Mouse (Mus musculus) urinary bladder, adult 2 months (tissue): ENCODE results near the gene Fbxl19. TPM values are rescaled to one million over a fixed set of nuclear protein-coding genes. Genes with fewer than 3 reads are reported as not detected.

Experiments
- DNase-seq: peaks from one replicate; pipeline ENCODE4 v3.0.0; 2022; ENCODE audit warnings: low spot score
- polyA plus RNA-seq: library from polyadenylated mRNA; depleted of rRNA; stranded (reverse); fragments of >200 nt; gene quantifications from 2 replicates; pipeline ENCODE4 v1.2.3, GENCODE M21; 2012; rRNA removed

Fbxl19 gene
- polyA plus RNA-seq, 1 experiment, result 14.5 TPM

DNA sequence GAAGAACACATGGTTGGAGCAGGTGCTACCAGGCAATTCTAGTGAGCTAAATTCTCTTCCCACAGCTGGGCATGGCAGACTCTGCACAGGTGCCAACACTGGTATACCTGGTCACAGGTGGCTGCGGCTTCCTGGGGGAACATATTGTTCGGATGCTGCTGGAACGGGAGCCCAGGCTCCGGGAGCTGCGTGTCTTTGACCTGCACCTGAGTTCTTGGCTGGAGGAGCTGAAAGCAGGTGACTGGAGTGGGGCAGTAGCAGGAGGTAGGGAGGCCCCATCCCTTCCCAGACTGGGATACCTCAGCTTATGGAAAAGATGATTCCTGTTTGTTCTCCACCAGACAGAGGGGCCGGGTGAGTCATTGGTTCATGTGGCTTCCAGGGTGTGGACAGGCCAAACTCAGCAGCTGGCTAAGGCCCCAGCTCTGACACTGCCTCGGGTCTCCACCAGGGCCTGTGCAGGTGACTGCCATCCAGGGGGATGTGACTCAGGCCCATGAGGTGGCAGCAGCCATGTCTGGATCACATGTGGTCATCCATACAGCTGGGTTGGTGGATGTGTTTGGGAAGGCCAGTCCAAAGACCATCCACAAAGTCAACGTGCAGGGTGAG, 56.8 kb downstream of the Fbxl19 start:
- no peak for DNase-seq

DNA sequence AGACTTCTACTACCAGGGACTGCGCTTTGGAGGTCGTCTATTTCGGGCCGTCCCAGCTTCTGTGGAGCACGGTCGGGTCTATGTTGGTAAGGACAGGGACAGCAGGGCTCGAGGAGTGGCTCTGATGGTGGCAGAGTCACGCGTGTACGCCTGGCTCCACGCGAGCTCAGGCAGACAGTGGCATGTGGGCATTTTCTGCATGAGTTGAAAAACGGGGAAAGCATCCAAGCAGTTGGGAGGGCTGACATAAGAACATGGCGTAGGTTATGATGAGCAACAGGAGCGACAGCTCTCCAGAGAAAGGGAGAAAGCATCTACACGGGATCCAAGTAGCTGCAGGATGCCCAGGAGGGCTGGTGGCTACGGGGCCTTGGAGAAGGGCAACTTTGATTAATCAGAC, 58.0 kb downstream of the Fbxl19 start:
- no peak for DNase-seq

DNA sequence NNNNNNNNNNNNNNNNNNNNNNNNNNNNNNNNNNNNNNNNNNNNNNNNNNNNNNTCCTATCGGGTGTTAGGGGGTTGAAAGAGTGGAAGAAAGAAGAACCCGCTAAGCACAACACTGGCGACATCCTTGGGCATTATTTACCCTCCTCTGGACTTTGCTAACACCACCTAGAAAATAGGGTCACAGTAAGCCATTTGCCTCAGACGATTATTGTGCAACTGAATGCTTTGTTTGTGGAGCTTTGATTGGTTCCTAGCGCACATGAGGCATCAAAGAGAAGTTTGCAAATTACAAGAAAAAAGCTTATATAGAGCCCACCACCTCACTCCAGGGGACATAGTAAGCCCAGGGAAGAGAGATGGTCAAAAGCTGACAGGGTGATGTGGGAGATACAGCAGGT, 64.5 kb downstream of the Fbxl19 start:
- no peak for DNase-seq

DNA sequence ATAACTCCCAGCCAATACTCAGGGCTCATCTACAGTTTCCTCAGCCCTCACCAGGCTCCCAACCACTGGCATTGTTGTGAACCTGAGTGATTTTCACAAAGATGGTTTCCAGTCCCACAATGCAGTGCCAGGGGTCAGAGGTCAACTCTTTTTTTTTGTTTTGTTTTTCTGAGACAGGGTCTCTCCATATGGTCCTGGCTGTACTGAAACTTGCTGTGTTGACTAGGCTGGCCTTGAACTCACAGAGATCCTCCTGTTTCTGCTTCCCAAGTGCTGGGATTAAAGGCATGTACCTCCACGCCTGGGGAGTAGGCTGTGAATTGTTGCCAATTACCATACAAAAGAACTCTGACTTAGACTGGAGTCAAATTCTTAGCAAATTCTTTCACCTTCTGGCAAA, 65.5 kb downstream of the Fbxl19 start:
- DNase-seq, result no peak

DNA sequence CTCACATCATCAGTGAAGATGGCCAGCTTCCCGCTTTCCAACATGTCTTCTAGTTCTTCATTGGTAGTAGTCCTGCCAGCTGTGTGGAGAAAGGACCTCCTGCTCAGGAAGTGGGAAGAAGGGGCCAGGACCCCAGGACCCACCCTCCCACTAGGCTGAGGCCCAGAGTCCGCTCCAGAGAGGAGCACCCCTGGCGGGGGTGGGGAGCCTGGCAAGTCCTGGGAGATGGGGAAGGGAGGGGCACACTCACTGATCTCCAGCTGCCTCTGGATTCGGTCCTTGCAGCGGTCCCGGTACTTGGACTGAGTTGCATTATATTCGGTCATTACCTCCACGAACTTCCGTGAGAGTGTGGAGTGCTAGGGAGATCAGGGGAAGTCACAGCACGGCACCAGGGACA, 66.3 kb downstream of the Fbxl19 start:
- no peak for DNase-seq

DNA sequence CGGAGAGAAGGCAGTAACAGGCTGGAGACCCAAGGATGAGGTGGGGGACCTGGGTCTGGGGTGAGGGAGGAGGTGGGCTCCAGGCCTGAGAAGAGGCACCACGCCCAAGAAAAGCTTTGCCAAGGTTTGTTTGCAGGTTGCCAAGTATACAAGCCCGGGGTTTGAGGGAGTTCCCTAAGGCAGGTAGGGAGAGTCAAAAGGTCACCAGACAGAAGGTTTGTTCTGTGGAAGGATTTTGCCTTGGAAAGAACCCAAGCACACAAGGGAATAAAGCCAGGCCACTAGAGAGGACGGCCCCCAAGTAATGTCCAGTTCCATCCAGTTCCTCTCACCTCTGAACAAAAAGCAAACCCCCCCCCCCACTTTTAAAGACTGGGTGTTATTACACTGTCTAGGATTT, 66.9 kb downstream of the Fbxl19 start:
- DNase-seq, result no peak

DNA sequence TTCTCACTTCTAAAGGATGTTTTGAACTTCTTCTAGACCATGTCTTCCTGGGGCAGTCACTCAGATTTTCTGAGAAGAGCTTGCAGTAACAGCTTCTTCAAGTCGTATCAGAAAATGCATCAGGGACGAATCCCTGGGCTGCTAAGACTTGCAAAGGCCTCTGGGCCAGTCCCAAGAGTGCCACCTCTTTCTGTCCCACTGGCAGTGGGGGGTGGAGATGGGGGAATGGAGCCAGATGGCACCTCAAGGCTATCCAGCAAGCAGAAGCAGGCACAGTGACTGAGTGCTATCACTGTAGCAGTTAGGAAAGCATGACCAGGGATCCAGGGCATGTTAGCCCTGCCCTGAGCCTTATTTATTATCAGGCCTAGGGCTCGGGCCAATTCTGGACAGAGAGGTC, 67.9 kb downstream of the Fbxl19 start:
- no peak for DNase-seq

DNA sequence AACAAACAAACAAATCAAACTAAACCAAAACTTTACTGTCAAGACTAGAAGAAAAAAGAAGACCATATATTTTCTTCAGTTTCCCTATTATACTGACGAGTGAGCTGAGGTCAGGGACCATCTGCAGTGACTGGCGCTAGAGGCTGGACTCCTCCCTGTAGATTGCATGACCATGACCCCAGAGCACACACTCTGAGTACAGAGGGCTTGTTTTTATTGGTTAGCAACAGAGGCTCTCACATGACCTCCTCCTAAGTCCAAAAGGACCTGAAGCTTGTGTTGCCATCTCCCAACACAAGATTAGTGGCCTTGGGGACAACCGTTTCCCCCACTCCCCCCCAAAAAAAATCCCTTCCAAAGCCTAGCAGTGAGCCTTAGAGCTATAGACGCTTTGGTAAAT, 69.5 kb downstream of the Fbxl19 start:
- no peak for DNase-seq

DNA sequence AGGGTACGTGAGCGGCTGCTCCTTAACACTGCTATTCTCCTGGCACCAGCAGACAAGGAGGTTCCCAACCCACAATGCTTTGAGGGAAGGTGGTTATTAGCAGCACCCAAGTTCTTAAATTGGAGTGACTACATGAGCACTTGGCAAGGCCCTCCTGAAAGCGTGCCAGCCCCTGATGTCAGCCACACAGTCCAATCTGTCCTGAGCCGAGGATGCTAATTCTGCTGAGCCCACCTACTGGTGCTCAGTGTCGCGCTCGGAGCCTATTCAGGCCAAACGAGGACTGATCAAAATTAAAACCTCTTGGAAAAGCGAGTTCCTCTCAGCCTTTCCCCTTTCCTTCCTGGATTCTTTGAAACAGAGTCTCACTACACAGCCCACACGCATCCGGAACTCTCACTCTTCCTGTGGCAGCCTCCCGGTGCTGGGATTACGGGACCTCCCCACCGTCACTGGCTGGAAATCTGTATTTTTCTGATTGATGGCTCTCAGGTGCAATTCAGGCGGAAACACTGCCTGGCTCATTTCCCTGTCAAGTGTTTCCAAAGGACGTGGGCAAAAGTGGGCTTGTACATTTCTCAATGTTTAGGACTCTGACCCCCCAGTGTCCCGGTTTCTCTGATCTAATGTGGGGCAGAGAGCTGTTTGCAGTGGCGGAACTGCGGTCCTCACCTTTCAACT, 70.0 kb downstream of the Fbxl19 start:
- DNase-seq, result no peak

DNA sequence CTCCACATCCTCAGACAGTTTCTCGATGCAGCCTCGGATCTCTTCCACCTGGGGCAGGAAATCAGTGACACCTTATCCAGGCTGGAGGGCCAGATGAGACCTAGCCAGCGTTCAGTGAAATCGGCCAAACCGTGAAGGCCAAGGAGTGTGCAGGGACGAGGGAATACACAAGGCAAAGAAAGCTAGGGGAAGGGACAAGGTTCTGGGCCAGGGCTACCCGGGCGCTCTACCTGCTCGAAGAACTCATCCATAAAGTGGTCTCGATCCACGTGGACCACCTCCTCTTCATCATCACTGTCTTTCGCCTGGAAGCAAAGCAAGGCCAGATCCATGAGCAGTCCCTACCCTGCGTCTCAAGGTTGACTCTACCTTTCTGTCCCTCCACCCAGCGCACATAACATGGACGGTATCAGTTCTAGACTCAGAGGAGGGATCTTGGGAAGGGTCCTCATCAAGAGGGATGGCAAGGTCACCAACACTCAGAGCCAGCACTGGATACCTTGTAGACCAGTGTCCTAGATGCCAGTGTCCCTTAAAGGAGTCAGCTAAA, 70.8 kb downstream of the Fbxl19 start:
- no peak for DNase-seq

DNA sequence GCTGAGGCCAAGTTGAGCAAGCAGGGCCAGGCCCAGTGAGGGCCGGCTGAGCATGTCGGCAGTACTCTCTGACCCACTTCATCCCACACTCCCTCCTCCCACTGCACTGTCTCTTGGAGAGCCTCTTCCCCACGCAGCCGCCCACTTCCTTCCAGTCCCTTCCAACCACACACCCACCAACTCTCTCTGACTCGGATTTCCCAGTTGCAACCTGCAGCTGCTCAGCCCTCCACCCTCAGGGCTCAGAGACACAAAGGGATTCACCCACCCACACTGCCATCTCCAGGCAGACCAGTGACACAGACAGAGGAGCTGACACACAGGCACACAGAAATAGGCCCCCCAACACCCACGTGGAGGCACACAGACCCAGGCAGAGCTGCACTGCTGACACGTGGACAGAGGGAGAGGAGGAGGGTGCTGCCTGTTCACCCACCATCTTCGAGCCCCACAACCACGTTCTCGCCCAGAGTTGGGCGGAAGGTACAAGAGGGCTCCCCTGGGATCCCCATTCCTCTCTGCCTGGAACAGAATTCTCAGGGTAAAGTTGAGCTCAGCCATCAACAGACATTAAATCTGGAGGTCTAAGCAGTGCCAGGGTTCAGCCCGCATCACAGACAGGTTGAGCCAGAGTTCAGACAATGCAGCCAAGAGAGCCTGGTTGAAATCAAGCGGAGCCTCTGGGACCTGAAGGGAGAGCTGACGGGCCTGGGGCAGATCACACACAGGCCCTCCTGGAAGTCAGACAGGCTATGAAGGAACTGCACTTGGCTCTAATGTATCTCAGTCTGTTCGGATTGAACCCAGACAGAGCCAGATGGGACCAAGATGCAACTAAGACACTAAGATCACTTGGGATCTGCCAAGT, 71.8 kb downstream of the Fbxl19 start:
- DNase-seq, result no peak

DNA sequence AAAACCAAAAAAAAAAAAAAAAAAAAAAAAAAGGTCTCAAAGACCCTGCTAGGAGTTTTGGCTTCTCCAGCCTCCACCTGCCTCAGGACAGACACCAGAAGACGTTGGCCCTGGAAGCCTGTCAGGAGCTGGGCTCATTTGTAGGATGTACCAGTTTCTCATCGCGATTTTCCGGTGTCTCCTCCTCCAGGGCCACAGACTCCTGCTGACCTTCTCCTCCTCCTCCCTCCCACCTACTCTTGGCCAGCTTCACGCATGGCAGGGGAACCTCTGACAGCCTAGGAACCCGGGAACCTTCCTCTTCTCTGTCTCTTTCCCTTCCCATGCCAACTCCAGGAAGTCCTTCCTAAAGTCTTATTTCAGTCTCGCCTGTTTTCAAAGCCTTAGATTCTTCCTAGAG, 72.7 kb downstream of the Fbxl19 start:
- DNase-seq, result no peak

DNA sequence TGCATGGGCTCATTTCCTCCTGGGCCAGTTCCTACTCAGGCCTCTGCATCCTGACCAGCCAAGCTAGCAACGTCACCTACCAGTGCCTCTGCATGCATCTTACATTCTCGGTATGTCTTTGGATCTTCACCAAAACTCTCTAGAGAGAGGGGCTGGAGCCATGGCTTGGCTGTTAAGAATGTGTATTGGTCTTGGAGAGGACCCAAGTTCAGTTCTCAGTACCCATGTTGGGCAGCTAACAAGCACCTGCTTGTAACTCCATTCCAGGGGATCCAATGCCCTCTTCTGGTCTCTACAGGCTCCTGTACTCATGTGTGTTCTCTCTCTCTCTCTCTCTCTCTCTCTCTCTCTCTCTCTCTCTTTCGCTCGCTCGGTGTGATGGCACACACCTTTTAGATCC, 73.4 kb downstream of the Fbxl19 start:
- no peak for DNase-seq

Other genes starting within 250 kb of the Fbxl19 start
- 5.7 and 13.8 TPM in 2 replicates for gene Srcap, start 232.6 kb upstream of the Fbxl19 start, polyA plus RNA-seq
- gene Gm42715, start 225.0 kb upstream of the Fbxl19 start, polyA plus RNA-seq, result 19.3 and 25.2 TPM in 2 replicates
- 2.1 TPM in 1 of 2 replicates, not detected in the other for gene Tmem265, start 183.2 kb upstream of the Fbxl19 start, polyA plus RNA-seq
- 72.2 and 75.4 TPM in 2 replicates for gene Phkg2, start 171.2 kb upstream of the Fbxl19 start, polyA plus RNA-seq
- 7.0 and 7.4 TPM in 2 replicates for gene Ccdc189, start 155.9 kb upstream of the Fbxl19 start, polyA plus RNA-seq
- gene Rnf40, start 155.8 kb upstream of the Fbxl19 start, polyA plus RNA-seq, result 39.7 and 41.8 TPM in 2 replicates
- 10.7 and 12.8 TPM in 2 replicates for gene Zfp629, start 128.7 kb upstream of the Fbxl19 start, polyA plus RNA-seq
- gene Bcl7c, start 35.6 kb upstream of the Fbxl19 start, polyA plus RNA-seq, result 26.0 and 30.3 TPM in 2 replicates
- gene Ctf1, start 31.8 kb upstream of the Fbxl19 start, polyA plus RNA-seq, result 11.0 and 13.7 TPM in 2 replicates
- not detected in 2 replicates for gene Ctf2, start 12.4 kb upstream of the Fbxl19 start, polyA plus RNA-seq
- gene Orai3, start 25.3 kb downstream of the Fbxl19 start, polyA plus RNA-seq, result 36.0 and 42.3 TPM in 2 replicates
- gene Setd1a, start 32.1 kb downstream of the Fbxl19 start, polyA plus RNA-seq, result 4.8 and 13.9 TPM in 2 replicates
- 0.21 TPM in 1 of 2 replicates, not detected in the other for gene Gm49388, start 41.1 kb downstream of the Fbxl19 start, polyA plus RNA-seq
- 65.7 and 77.6 TPM in 2 replicates for gene Hsd3b7, start 56.1 kb downstream of the Fbxl19 start, polyA plus RNA-seq
- 161 and 178 TPM in 2 replicates for gene Stx4a, start 79.8 kb downstream of the Fbxl19 start, polyA plus RNA-seq
- gene Stx1b, start 80.0 kb downstream of the Fbxl19 start, polyA plus RNA-seq, result 6.4 and 6.9 TPM in 2 replicates
- 12.2 and 15.6 TPM in 2 replicates for gene Zfp646, start 131.7 kb downstream of the Fbxl19 start, polyA plus RNA-seq
- 2.9 and 4.1 TPM in 2 replicates for gene Zfp668, start 132.3 kb downstream of the Fbxl19 start, polyA plus RNA-seq
- gene Prss53, start 146.4 kb downstream of the Fbxl19 start, polyA plus RNA-seq, result 2.9 and 3.9 TPM in 2 replicates
- not detected in 2 replicates for gene Gm21974, start 150.9 kb downstream of the Fbxl19 start, polyA plus RNA-seq
- 204 and 211 TPM in 2 replicates for gene Vkorc1, start 151.1 kb downstream of the Fbxl19 start, polyA plus RNA-seq
- gene Bckdk, start 159.5 kb downstream of the Fbxl19 start, polyA plus RNA-seq, result 71.8 and 76.9 TPM in 2 replicates
- gene Kat8, start 168.0 kb downstream of the Fbxl19 start, polyA plus RNA-seq, result 27.2 and 31.9 TPM in 2 replicates
- 54.6 and 66.0 TPM in 2 replicates for gene Prss8, start 185.6 kb downstream of the Fbxl19 start, polyA plus RNA-seq
- 10.2 and 13.5 TPM in 2 replicates for gene Prss36, start 202.2 kb downstream of the Fbxl19 start, polyA plus RNA-seq
- 388 and 390 TPM in 2 replicates for gene Fus, start 222.9 kb downstream of the Fbxl19 start, polyA plus RNA-seq
- gene Pycard, start 249.3 kb downstream of the Fbxl19 start, polyA plus RNA-seq, result 57.9 and 68.3 TPM in 2 replicates